Mouse (Mus musculus) mouse embryonic stem cell (cell line): ENCODE data around the gene Htra3.

Experiments used
- in situ Hi-C, 2 experiments: fragments of 300-500 bp; cut with MboI; formaldehyde crosslinking; loops; 1 replicate in 1 of 2; 3 replicates in 1 of 2; pipeline ENCODE4 v1.14.3; 2019 to 2020; ENCODE audit warnings: low sequenced_read_pairs in 2 of 2, low pct_unique_long_range_greater_than_20kb in 1 of 2, mixed read lengths in 1 of 2; ENCODE audit not compliant: unreplicated experiment in 1 of 2

Gene Htra3

DNA sequence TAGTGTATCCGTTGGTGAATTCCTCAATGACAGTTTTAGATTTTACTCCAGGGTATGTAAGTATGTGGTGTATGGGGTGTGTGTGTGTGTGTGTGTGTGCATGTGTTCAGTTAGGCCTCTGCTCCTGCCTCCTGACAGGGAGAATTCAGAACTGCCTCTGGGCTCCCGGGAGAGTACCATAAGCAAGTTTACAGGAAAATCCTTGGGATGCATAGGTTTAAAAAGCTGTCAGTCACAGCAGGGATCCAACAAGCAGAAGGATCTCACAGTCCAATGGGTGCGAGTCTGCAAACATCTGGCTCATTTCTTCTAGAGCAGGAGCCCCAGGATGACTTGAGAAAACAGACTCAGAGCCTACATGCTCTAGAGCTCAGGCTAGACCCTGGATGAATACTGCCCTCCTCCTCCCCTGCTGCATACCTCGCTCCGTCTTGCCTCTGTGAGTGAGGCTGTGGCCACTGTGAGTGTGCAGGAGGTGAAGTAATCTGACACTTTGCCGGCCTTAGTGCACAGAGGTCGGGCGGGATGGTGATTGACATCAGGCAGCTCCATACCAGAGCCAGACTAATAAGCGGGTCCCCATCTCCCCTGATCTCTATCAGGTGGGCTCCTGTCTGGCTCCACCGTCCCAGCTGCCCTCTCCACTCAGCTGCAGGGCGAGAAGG, 9.7 kb downstream of the Htra3 start:
- in situ Hi-C loops = no loop called here

DNA sequence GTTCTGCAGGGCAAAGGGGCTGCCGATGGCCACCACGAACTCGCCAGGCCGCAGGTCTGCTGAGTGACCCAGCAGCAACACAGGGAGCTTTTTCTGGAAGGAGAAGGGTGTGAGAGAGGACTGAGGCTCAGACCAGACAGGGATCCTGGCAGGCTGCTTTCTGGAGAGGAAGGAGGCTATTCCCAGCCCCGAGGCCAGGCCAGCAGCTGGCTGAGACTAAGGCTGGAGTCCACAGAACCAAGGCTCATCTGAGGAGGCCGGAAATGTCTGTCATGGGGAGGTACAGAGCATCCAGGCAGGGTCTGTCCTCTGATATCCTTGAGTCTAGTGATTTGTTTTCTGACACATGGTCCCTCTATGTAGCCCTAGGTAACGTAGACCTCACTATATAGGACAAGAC, 13.4 kb downstream of the Htra3 start:
- in situ Hi-C loops = no loop called here

DNA sequence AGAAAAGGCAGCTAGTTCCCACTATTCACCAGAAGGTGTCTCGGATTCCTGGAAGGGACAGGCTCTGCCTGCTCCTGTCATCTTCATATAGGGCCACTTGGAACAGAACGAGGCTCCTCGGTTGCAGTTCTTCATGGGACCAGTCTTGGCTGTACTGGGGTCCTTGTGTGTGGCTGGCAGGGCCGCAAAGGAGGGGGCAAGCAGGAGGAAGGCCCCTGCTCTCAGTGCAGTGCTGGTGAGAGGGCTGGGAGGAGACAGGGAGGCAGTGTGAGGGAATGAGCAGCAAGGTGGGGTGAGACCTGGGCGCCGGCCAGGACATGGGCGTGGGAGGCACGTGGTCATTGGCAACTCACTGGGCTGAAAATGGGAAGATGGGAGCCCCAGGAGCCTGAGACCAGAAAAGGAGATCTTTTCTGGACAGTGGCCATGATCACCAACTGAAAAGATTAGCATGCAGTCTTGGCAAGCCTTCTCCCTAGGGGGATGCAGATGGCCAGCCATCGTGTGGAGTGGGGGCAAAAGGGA, 17.5 kb downstream of the Htra3 start:
- in situ Hi-C loops = no loop called here

DNA sequence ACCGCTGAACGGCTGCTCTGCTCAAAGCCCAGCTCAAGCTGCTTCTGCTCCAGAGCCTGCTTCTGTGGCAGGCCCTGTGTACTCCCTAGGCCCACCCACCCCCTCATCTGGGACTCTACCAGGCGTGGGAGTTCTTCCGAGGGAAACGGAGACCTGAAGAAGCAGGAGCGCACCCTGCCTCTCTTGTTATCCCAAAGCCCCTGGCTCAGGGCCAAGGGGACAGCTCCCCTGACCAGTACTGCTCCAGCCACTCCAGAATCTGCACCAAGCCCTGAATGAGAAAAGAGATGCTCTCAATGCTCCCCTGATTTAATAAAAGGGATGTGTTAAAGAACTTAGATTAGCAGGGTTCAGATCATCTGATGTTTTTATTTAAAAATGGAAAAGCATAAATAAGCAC, 18.4 kb downstream of the Htra3 start:
- in situ Hi-C loops = no loop called here

DNA sequence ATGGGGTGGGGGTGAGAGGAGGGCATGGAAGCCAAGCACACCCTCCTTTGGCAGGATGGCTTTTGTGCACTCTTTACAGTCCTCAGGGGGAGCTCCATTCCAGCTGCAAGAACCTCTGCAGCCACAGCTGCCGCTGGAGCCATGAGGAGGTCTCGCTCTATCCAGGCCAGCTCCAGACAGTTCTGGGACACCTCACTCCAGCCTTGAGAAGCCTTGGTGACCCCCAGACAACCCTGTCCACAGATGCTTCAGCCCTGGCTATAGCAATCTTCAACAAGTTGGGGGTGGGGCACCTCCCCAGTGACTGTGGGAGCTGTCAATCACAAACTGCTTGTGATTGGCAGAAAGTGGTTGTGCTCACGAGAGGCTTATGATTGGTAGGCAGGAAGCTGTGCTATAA, 20.1 kb downstream of the Htra3 start:
- in situ Hi-C loops = loop anchor here (5.0 kb wide), 1 partner anchor 33 kb away; no protein-coding TSS in a partner anchor

DNA sequence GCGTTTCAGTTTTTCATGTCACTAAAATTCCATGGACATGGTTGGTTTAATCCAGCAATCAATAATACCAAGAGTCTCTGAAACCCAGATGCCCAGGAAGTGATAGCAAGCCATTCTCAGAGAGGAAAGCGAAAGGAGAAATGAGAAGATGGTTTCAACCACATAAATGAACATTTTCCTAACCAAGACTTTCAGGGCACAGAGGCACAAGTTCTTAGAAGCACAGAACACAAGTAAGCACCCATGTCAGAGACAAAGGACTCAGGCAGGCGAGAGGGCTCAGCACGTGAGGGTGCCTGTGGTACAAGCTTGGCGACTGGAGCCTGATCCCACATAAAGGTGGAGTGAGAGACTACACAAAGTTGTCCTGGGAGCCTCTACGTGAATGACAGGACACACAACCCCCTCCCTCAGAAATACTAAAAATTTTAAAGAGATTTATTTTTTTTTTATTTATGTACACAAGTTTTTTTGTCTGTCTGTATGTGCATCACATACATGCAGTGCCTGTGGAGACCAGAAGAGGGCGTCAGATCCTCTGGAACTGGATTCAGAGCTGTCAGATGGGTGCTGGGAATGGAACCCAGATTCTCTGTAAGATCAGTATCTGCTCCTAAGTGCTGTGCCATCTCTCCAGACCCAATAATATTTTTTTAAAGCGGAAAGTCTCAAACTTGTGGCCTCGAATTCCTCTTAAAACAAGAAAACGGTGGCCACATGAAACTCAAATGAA, 23.7 kb downstream of the Htra3 start:
- in situ Hi-C loops = loop anchor here (5.0 kb wide), 1 partner anchor 36 kb away; no protein-coding TSS in a partner anchor

DNA sequence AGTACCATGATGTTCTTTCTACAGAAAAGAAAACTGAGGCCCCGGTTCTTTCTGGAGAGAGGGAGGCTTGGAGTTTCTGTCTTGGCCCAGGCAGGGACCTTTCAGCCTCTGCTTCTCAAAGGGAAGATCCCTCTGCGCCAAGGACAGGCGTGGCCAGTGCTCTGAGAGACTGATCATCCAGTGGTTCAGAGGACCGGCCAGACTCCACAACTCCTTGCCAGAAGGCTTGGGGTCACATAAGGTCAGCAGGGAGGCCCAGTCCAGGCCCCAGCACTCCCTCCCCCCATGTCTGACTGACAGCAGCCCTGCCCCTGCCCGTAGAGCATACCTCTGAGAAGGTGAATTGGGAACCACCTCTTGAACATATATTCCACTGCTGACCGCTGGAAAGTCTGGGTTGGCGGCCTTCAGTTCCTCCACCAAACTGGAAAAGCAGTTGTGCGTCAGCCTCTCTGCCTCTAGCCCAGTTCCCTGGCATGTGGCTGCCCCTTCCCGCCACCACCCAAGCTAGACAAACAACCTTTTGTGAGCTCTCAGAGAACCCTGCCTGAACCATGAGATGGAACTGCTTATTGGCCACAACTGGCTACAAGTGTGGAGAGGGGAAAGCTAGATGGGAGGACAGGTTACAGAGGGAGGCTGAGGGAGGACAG, 25.7 kb downstream of the Htra3 start:
- in situ Hi-C loops = no loop called here

DNA sequence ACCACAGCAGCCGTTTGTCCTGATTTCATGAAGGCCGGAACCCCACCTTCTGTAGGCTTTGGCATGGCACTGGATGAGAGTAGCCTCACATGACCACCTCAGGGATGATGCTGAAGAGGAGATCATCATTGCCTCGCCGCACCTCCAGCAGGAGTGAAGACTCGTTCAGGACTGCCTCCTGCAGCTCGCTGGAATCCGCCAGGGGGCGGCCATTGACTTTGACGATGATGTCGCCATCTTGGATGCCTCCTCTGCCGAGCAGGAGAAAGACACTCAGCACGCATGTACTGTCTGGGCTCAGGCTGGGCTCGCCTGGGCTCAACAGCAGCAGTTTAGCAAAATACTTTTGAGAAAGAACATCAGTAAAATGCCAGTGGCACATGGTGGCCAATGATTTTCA, 26.7 kb downstream of the Htra3 start:
- in situ Hi-C loops = no loop called here

DNA sequence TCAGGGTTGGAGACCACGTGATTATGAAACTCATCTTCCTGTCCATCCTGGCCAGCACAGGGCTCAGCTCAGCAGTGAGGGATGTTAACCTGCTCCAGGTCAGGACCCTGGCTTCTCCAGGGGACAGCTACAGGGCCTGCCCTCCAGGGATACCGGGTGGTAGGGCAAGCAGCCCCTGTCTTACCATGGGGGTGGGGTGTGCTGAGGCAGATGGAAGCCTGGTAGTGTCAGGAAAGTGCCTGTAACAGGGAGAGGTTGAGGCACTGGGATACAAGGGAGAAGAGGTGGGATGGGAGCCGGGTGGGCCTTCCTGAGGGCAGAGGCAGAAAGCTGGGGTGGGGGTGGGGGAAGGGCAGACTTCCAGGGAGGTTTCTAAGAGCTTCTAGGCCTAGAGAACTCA, 27.3 kb downstream of the Htra3 start:
- in situ Hi-C loops = no loop called here

DNA sequence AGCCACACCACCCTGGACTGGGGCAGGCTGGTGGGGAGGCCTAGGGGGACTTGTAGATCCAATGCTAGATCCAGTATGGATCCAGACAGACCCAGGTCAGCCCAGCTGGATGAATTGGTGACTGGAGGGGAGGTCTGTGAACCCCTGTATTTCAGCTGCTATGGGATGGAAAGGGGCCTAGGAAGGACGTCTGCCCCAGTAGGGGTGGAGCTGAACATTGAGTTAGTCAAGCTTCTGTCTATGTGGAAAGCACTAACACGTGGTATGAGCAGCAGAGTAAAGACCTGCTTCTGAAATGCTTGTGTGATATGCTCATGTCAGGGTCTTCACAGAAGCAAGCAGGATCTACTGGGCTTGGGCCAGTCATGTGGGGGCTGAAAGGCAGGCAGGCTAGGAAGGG, 31.4 kb downstream of the Htra3 start:
- in situ Hi-C loops = no loop called here

DNA sequence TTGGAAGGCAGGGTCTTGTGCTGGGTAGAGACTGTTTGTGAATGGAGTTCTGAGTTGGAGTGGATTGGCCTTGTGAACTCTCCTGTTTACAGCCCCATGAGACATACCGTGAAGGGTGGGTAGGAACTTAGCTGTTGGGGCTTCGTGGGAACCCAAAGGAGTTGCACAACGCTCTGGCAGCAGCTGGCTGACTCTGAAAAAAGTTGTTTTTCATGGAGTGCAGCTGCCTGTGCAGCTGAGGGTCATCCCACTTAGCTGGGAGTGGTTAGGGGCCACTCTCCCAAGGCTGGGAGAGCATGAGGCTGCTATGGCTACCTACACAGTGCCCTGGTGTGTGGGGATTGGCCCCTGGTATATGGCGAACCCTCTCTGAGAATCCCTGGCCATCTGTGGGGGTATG, 32.0 kb downstream of the Htra3 start:
- in situ Hi-C loops = no loop called here

DNA sequence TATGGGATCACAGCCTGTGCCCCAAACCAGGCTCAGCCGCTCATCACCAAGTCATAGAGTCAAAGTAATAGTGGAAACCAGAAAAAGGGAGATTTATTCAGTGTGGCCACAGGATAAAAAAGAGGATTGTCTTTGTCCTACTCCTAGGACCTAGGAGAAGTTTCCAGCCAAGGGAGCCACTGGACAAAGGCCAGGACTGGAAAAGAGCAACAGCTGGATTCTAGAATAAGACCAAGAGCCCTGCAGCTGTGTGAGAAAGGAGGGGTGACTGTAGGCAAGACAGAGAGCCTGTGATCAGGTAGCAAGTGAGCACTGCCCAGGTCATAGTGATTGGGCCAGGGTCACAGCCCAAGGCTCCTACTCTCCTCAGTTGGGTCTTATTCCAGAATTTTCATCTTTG, 32.7 kb downstream of the Htra3 start:
- in situ Hi-C loops = no loop called here

DNA sequence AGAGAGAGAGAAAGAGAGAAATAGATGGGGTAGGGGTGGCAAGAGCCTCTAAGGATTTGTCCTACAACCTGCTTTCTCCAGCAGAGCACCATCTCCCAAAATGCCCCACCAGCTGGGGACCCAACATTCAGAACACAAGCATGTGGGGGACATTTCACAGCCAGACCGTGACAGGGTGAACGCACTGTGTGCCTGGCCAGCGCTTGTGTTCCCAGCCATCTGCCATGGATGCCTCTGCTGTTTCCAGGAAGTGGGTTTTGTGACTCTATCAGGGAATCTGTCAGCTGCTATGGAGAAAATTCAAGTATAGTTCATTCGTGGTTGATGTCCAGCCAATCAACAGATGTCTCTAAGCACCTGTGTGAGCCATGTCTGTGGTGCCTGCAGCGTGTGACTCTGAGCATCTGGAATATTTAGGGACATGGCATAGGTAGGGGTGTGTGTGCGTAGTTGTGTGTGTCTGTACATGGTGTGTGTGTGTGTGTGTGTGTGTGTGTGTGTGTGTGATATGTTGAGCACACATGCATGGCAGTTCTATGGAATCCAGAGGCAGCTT, 33.6 kb downstream of the Htra3 start:
- in situ Hi-C loops = no loop called here

DNA sequence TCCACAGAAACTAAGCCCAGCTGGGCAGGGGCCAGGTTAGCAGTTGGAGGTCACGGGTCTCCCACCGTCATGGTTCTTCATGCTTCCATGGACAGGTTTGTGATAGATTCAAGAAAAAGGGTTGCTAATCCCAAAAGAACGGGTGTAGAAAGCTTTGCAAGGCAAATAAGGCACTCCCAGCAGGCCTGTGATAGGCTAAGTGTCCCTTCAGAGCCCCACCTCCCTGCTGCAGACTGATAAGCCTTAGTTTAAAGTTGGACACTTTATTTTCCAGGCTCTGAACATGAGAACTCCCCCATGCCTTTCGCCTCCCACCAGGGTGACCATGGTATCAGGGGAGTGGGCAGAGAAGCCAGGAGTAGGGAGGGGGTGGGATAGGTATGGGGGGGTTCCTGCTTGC, 35.5 kb downstream of the Htra3 start:
- in situ Hi-C loops = no loop called here

DNA sequence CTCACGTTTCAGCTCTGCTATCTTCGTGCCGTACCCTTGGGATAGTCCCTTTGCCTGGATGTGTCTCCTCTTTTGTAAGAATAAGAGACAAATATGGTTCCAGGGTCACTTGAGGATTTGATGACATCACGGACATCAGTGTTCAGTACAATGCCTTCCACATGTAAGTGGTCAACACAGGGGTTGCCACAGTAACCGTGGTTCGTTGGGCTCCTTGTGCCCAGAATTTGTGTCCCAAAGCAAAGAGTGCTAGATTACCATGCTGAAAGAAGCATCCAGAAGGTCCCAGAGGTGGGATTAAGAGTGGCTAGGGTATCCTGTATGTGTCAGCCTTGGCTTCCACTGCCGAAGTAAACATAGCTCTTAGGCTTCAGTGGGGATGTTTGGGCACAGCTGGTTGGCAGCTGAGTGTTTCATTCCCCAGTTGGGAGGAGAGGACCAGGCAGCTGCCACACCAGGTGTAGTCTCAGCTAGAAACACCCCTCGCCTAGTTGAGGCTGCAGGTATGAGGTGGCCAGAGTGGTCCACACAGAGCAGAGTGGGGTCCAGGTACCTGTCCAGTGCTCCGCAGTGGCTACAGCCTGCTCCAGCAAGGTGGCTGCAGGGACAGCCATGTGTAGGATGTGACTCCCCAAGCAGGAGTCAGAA, 36.1 kb downstream of the Htra3 start:
- in situ Hi-C loops = no loop called here

DNA sequence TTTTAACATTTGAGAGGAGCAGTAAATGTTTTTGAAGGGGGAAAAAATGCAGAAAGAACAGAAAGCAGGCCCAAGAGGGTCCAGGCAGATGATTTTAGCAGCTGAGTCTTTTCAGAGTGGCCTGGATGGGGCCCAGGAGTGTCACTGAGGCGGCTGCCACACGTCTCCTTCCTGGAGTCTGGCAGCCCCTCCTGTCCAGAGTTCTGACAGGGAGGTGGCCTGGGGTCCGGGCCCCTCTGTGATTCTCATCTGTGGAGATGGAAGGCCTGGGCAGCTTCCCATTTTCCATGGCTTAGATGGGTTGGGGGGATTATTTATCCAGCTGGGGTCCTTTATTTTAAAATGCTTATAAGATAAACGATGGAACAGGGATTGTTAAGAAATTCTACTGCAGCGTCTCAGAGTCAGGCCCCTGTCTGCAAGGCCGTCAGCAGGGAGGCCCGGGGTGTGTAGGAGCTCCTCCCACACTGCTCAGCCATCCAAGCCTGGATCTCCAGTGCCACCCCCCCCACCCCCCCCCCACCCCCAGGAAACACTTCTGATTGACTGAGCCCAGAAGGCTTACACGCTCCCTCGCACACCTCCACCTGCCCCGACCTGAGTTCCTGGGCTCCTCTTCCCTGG, 37.5 kb downstream of the Htra3 start:
- in situ Hi-C loops = no loop called here

DNA sequence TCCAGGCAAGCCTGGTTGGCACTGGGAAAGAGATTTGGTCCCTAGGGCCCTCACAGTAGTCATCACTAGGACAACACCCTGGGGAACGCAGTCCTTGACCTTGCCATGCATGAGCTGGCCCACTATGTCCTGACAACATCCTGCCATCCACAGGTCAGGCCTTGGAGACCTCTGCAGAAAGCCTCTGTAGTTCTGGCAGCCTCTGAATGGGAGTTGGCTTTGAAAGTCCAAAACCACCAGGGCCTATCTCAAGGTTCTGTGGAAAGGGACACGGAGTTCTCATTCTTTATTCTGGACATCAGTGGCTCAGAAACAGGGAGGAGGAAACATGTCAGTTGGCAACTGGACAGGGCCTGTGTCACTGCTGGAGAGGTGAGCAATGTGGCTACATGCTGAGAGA, 43.6 kb downstream of the Htra3 start:
- in situ Hi-C loops = no loop called here

DNA sequence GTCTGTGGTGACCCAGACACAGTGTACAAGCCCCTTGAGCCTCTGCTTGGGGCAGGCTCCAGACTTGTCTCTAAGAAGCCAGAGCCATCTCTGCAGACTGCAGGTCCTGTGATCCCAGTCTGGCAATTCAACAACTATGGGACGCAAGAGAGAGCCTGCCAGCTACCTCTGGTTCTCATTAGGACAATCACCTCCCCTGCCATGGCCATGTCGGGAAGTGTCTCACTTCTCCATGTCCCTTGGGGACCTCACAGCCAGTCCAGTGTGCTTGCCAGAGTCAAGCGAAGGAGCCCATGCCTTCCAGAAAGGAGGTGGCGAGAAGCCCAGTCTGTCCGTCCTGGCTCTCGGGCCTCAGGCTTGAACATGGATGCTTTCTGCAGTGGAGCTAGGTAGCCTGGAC, 46.7 kb downstream of the Htra3 start:
- in situ Hi-C loops = no loop called here
